ENCODE assay signal across 28 mouse cellular contexts in the genomic region with DNA sequence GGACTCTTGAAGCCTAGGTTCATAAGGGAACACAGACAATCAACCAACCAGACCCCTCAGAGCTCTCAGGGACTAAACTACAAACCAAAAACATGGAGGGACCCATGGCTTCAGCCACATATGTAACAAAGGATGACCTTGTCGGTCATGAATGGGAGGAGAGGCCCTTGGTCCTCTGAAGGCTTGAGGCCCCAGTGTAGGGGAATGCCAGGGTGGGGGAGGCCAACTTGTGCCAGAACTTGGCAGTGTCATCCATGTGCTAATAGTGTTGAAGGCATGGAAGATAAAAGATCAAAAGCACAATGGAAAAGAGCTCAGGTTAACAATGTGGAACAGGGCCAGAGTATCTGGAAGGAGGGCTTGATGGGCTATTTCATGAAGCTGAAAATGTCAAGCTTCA. TPM values are rescaled to one million over a fixed set of nuclear protein-coding genes. Genes with fewer than 3 reads are reported as not detected.
"Had no signal": no experiment of that assay in that cellular context is flagged by ENCODE, and none has a peak within 500 bp of the region (broad histone marks: within the 10 kb centered on the region; RNA-seq: fewer than 3 reads in every experiment).

No protein-coding gene starts in this region.

- H3K27ac ChIP-seq: limb, embryonic 10.5 days; limb, embryonic 13.5 days; liver, embryonic 12.5 days; liver, embryonic 15.5 days; lung, embryonic 15.5 days; midbrain, embryonic 10.5 days; midbrain, embryonic 13.5 days; neural tube, embryonic 13.5 days; stomach, embryonic 15.5 days had no signal

- ATAC-seq: liver, embryonic 12.5 days; midbrain, embryonic 13.5 days; midbrain, embryonic 16.5 days had no signal

- H3K36me3 ChIP-seq: limb, embryonic 10.5 days; limb, embryonic 13.5 days; liver, embryonic 12.5 days; liver, embryonic 15.5 days; lung, embryonic 15.5 days; midbrain, embryonic 10.5 days; midbrain, embryonic 13.5 days; neural tube, embryonic 13.5 days; stomach, embryonic 15.5 days had no signal

- H3K4me2 ChIP-seq: limb, embryonic 13.5 days; liver, embryonic 12.5 days; liver, embryonic 15.5 days; lung, embryonic 15.5 days; midbrain, embryonic 13.5 days; neural tube, embryonic 13.5 days; stomach, embryonic 15.5 days had no signal

- H3K4me1 ChIP-seq: limb, embryonic 10.5 days; limb, embryonic 13.5 days; liver, embryonic 12.5 days; liver, embryonic 15.5 days; lung, embryonic 15.5 days; midbrain, embryonic 10.5 days; midbrain, embryonic 13.5 days; neural tube, embryonic 13.5 days; stomach, embryonic 15.5 days had no signal

- H3K27me3 ChIP-seq: limb, embryonic 13.5 days; liver, embryonic 12.5 days; liver, embryonic 15.5 days; lung, embryonic 15.5 days; megakaryocyte, embryonic 14.5 days; midbrain, embryonic 13.5 days; neural tube, embryonic 13.5 days; stomach, embryonic 15.5 days had no signal

- H3K9ac ChIP-seq: limb, embryonic 13.5 days; liver, embryonic 12.5 days; liver, embryonic 15.5 days; lung, embryonic 15.5 days; midbrain, embryonic 13.5 days; neural tube, embryonic 13.5 days; stomach, embryonic 15.5 days had no signal

- H3K4me3 ChIP-seq: limb, embryonic 10.5 days; limb, embryonic 13.5 days; liver, embryonic 12.5 days; liver, embryonic 15.5 days; lung, embryonic 15.5 days; megakaryocyte, embryonic 14.5 days; midbrain, embryonic 10.5 days; midbrain, embryonic 13.5 days; myocyte; neural tube, embryonic 13.5 days; stomach, embryonic 15.5 days had no signal

- DNase-seq: kidney, postnatal 10 days; kidney, postnatal 4 days; liver; lung, adult 18-20 months; lung, postnatal 10 days; lung, postnatal 36 days; retina, postnatal 1 day; right cerebral cortex, postnatal 25 days; spleen, adult 18-20 months; thymus, postnatal 25 days had no signal

- H3K9me3 ChIP-seq: limb, embryonic 10.5 days; limb, embryonic 13.5 days; liver, embryonic 12.5 days; liver, embryonic 15.5 days; lung, embryonic 15.5 days; megakaryocyte, embryonic 14.5 days; midbrain, embryonic 10.5 days; midbrain, embryonic 13.5 days; neural tube, embryonic 13.5 days; stomach, embryonic 15.5 days had no signal

RNA-seq across cellular contexts. Expression of a gene that starts 10.9 kb away (rescaled TPM):
- total RNA-seq: layer of hippocampus, adult 18-20 months; layer of hippocampus, postnatal 14 days; left cerebral cortex, postnatal 25 days; neutrophil, adult 5-6 weeks had no signal
- polyA plus RNA-seq: limb, embryonic 10.5 days; limb, embryonic 13.5 days; liver, embryonic 12.5 days; liver, embryonic 15.5 days; lung, embryonic 15.5 days; midbrain, embryonic 10.5 days; midbrain, embryonic 13.5 days; midbrain, embryonic 16.5 days; neural tube, embryonic 13.5 days; stomach, embryonic 15.5 days; thymus, postnatal 0 days had no signal

RNA-seq across cellular contexts. Expression of a gene that starts 22.9 kb away (rescaled TPM):
- total RNA-seq: monocyte, adult 5-6 weeks had no signal
- polyA plus RNA-seq: limb, embryonic 10.5 days had no signal
